Mouse (Mus musculus): Measurements from ENCODE around the gene Wwox. TPM values are rescaled to one million over a fixed set of nuclear protein-coding genes. Genes with fewer than 3 reads are reported as not detected.

The Wwox gene
- polyA plus RNA-seq, 1 experiment = not detected

DNA sequence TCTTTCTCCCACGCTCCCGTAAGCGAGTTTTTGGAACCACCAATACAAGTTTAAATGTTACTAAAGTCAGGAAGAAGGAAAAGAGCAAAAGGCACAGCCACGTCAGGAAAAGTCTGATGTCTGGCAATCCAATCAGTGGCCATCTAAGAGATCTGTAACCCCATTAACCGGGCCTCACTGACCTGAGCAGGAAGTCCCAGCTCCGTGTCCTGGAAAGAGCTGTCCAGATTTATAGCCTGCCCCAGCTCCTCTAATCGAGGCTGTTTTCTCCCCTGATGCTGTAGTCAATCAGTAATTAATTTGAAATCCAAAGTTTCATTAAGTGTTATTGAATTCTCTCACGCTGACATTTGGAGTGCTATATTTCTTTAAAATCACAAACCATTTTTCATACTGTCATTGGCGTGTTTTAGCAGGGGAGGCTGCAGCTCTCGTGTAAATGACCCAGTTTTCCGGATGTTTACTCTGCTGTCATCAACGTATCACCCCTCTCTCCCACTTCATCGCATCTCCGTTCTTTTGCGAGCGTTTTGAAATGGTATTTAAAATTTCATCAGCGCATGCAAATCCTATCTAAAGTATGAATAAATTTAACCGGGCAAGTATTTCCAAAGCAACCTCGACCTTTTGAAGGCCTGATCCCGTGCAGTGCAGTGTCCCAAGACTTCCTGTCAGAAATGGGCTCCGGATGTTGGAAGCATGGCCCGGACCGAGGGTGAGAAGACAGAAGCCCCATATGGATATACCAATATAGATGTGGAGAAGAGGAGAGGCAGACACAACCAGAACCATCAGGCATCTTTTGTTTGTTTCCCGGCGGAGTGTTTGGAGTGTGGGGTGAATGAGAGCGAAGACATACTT, 72.8 kb downstream of the Wwox start:
- Histone ChIP-seq H3K4me1 (ENCODE audit: control insufficient read depth, insufficient read depth, low read length) (0 out of 2 replicates have a peak, but pooled peaks cover 6% of the 10 kb centered on the region), H3K27ac (ENCODE audit: insufficient read depth, low read depth, low read length) (no peak overlapping the region), H3K4me3 (ENCODE audit: insufficient read depth, low read depth, low read length) (no peak overlapping the region)
- TF ChIP-seq POLR2A (IDR thresholded peaks at IDR 0.05; ENCODE audit: insufficient read depth, low read depth, low read length) (no peak), CTCF (IDR thresholded peaks at IDR 0.05; ENCODE audit: insufficient read depth, low read depth, low read length) (no peak)
- WGBS = 95% methylated on average over 26 of the region's 26 CpGs

DNA sequence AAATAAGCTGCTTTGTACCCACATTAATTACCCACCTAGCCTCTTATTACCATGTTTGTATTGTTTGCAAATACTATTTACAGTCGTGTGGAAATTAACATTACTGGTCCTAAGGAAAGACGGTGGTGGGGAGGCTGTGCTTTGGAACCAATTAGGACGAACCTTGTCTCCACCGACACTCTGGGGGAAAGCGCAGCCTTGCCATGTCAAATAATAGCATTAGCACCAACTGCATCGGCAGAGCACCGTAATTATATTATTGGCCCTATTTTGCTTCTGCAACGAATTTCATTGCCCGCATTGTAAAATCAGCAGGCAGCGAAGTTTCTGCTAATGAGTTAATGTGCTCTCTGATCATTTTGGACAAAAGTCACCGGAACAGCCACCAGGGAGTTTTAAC, 75.2 kb downstream of the Wwox start:
- 15% methylated on average over 11 of the region's 11 CpGs for WGBS
- H3K4me1 ChIP-seq (ENCODE audit: control insufficient read depth, insufficient read depth, low read length) = 0 out of 2 replicates have a peak, but pooled peaks cover 6% of the 10 kb centered on the region
- TF ChIP-seq POLR2A (IDR thresholded peaks at IDR 0.05; ENCODE audit: insufficient read depth, low read depth, low read length) (no peak), CTCF (IDR thresholded peaks at IDR 0.05; ENCODE audit: insufficient read depth, low read depth, low read length) (no peak)

DNA sequence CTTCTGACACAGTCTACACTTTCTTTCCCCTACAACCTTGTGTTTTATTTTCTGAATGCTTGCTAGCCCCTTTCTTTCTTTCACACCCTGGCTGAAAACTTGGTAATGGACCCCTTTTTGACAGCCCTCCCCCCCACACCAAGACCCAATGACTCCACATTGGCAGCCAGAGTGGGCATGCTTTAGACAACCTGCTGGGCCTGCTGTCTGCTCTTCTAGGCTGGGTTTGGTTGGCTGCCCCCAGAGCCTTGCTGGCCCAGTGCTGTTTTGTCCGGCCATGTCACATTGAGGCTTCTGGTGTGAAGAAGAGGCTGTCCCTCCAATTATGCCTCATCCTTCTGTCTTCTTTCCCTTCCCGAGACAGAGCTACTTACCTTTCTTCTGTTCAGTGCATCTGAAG, 83.6 kb downstream of the Wwox start:
- no peak overlapping the region for H3K4me3 ChIP-seq (ENCODE audit: insufficient read depth, low read depth, low read length)
- H3K4me1 ChIP-seq (ENCODE audit: control insufficient read depth, insufficient read depth, low read length) = no peaks in the 10 kb centered on the region
- 79% methylated on average over 2 of the region's 2 CpGs for WGBS
- no peak overlapping the region for H3K27ac ChIP-seq (ENCODE audit: insufficient read depth, low read depth, low read length)
- no peak for TF ChIP-seq POLR2A (IDR thresholded peaks at IDR 0.05; ENCODE audit: insufficient read depth, low read depth, low read length)

More for the DNA sequence above, 75.2 kb downstream of the Wwox start:
- Histone ChIP-seq H3K27ac (ENCODE audit: insufficient read depth, low read depth, low read length) (no peak overlapping the region), H3K4me3 (ENCODE audit: insufficient read depth, low read depth, low read length) (no peak overlapping the region)

DNA sequence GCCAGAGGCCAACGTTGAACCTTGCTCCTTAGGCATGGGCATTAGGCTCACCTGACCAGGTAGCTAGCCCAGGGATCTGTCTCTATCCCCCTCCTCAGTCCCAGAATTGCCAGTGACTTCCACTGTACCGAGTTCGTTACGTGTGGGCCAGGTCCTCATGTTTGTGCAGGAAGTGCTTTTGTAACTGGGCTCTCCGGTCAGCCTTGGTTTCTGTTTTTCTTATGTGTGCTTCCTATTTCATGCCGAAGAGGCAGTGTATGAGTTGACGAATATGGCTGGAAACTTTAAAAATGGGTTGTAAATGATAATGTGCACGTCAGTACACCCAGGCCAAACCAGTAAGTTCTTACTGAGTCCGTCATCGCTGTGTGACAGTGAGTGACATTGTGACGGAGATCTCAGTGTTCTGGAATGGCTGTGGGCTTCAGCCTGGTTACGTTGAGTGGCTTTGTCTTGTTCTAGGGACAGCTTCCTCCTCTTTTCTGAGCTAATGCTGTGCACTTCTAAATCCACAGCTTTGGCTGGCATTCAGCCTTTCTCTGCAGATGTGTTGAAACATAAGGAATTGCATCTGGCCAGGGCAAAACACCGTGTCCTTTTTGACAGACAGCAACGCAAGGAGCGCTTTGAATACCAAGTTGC, 87.3 kb downstream of the Wwox start:
- TF ChIP-seq POLR2A (IDR thresholded peaks at IDR 0.05; ENCODE audit: insufficient read depth, low read depth, low read length) (no peak), CTCF (IDR thresholded peaks at IDR 0.05; ENCODE audit: insufficient read depth, low read depth, low read length) (no peak)
- H3K4me3 ChIP-seq (ENCODE audit: insufficient read depth, low read depth, low read length) = no peak overlapping the region
- H3K27ac ChIP-seq (ENCODE audit: insufficient read depth, low read depth, low read length) = no peak overlapping the region
- H3K4me1 ChIP-seq (ENCODE audit: control insufficient read depth, insufficient read depth, low read length) = no peaks in the 10 kb centered on the region
- 94% methylated on average over 15 of the region's 15 CpGs for WGBS

DNA sequence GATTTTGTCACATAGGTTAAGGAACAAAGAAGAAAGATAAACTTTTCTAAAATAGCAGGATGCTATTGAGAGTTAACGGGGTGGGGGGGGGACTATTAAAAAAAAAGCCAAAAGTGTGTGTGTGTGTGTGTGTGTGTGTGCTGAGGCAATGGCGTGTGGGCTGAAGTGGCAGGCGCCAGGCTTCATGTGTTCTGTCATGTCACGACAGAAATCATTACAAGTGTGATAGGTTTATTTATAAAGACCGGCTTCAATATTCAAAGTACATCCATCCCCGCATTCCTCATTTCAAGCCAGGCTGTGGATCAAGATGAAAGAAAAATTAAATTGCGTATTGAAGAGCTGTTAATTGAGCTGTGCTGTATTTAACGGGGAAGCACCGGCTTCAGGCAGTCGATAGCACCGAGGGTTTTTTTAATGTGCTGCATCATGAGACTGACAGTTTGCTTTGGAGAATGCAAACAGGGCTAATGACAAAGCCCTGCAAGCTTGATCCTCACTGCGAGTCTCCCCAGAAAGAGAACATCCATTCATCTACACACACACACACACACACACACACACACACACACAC, 88.3 kb downstream of the Wwox start:
- TF ChIP-seq CTCF (IDR thresholded peaks at IDR 0.05; ENCODE audit: insufficient read depth, low read depth, low read length) (no peak), POLR2A (IDR thresholded peaks at IDR 0.05; ENCODE audit: insufficient read depth, low read depth, low read length) (no peak)
- no peak overlapping the region for H3K27ac ChIP-seq (ENCODE audit: insufficient read depth, low read depth, low read length)
- WGBS = 63% methylated on average over 12 of the region's 12 CpGs
- H3K4me3 ChIP-seq (ENCODE audit: insufficient read depth, low read depth, low read length) = no peak overlapping the region
- no peaks in the 10 kb centered on the region for H3K4me1 ChIP-seq (ENCODE audit: control insufficient read depth, insufficient read depth, low read length)

DNA sequence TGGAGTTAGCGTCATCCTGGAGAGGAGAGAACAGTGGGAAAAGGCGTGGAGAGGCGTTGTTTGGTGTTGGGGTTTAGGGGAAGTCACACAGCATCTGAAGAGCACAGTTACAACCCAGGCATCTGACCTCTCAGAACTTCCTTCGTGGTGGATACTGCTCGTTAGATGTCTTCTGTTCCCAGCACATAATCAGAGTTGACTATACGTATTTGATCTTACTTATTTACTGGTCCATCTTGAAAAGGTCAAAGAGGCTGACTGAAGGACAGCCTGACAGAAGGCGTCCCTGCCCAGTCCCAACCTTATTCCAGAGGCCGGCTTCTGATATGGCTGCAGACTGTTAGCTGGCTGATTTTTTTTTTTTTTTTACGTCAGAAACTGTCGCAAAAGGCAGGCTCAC, 90.1 kb downstream of the Wwox start:
- WGBS = 94% methylated on average over 10 of the region's 10 CpGs
- Histone ChIP-seq H3K4me3 (ENCODE audit: insufficient read depth, low read depth, low read length) (no peak overlapping the region), H3K27ac (ENCODE audit: insufficient read depth, low read depth, low read length) (no peak overlapping the region), H3K4me1 (ENCODE audit: control insufficient read depth, insufficient read depth, low read length) (no peaks in the 10 kb centered on the region)
- TF ChIP-seq CTCF (IDR thresholded peaks at IDR 0.05; ENCODE audit: insufficient read depth, low read depth, low read length) (no peak), POLR2A (IDR thresholded peaks at IDR 0.05; ENCODE audit: insufficient read depth, low read depth, low read length) (no peak)

DNA sequence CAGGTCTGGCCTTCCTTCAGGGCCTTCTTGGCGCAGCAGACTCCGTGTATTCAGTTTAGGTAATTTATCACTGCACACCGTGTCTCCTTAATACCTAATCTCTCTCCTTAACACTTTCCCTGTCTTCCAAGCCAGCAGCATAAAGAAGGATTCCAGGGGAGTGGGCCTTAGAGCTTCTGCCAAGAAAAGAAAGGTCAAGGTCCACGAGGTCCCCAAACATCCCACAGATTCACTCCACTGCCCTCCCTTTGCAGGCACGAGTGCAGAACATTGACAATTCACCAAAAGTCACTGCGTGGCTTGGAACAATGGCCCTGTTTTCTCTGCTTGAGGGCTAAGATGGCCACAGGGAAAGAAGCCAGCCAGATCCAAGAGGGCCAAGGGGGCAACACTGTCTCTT, 96.7 kb downstream of the Wwox start:
- TF ChIP-seq POLR2A (IDR thresholded peaks at IDR 0.05; ENCODE audit: insufficient read depth, low read depth, low read length) = no peak
- no peak overlapping the region for H3K27ac ChIP-seq (ENCODE audit: insufficient read depth, low read depth, low read length)
- H3K4me3 ChIP-seq (ENCODE audit: insufficient read depth, low read depth, low read length) = no peak overlapping the region
- 84% methylated on average over 6 of the region's 6 CpGs for WGBS
- H3K4me1 ChIP-seq (ENCODE audit: control insufficient read depth, insufficient read depth, low read length) = no peaks in the 10 kb centered on the region

DNA sequence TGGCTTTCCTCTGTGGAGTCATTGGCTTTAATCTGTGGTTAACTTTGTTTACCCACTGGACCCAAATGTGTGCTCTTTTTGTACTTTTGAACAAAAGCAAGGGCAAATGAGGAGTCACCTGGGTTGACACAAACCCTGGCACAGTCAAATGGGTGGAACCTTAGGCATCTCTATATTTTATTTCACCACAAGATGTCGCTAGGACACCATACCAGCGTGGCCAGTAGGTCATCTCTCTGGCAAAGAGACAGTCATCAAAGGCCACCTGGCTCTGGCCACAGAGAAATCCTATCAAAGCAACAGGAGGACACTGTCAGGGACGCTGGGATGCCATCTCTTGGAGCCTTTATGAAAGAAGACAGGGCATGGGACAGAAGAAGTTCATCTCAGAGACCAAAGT, 101.7 kb downstream of the Wwox start:
- Histone ChIP-seq H3K4me1 (ENCODE audit: control insufficient read depth, insufficient read depth, low read length) (no peaks in the 10 kb centered on the region), H3K4me3 (ENCODE audit: insufficient read depth, low read depth, low read length) (no peak overlapping the region), H3K27ac (ENCODE audit: insufficient read depth, low read depth, low read length) (no peak overlapping the region)
- TF ChIP-seq POLR2A (IDR thresholded peaks at IDR 0.05; ENCODE audit: insufficient read depth, low read depth, low read length) = no peak
- TF ChIP-seq CTCF (IDR thresholded peaks at IDR 0.05; ENCODE audit: insufficient read depth, low read depth, low read length) = no peak
- WGBS = 23% methylated on average over 3 of the region's 3 CpGs

DNA sequence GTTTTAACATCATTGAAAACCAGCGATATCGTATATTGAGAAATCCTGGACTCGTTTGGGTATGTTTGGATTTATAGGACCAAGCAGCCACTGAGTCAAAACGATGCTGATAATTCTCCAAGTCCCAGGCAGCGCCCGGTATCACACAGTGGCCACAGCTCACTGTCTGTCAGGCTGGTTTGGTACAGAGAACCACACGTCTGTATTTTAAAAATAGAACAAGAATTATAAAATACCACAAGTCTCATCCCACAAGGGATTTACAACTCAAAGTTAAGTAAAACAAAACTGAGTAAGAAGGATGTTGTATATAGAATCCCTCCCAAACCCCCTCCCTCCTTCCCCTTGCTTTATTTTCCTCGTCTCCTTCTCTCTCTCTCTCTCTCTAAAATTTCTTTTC, 108.9 kb downstream of the Wwox start:
- Histone ChIP-seq H3K27ac (ENCODE audit: insufficient read depth, low read depth, low read length) (no peak overlapping the region), H3K4me1 (ENCODE audit: control insufficient read depth, insufficient read depth, low read length) (no peaks in the 10 kb centered on the region), H3K4me3 (ENCODE audit: insufficient read depth, low read depth, low read length) (no peak overlapping the region)
- TF ChIP-seq POLR2A (IDR thresholded peaks at IDR 0.05; ENCODE audit: insufficient read depth, low read depth, low read length) (no peak), CTCF (IDR thresholded peaks at IDR 0.05; ENCODE audit: insufficient read depth, low read depth, low read length) (no peak)
- WGBS = 93% methylated on average over 8 of the region's 8 CpGs
